Mouse (Mus musculus) CD4-positive, CD25-positive, alpha-beta regulatory T cell (primary cell): ENCODE data around the gene Gm21870. TPM values are rescaled to one million over a fixed set of nuclear protein-coding genes. Genes with fewer than 3 reads are reported as not detected.

Experiments used
- polyA plus RNA-seq: library from polyadenylated mRNA; unstranded; fragments of 100-300 nt; shearing (Covaris generic); gene quantifications from one replicate; pipeline ENCODE4 v1.2.1, GENCODE M21; 2017

The Gm21870 gene
- polyA plus RNA-seq: not detected

GRCm38 (mm10) chrX:33986716-33987115 is at the start of gene Gm21870:
TSS of gene Gm21870 (minus strand) at chrX:33986816.

GRCm38 (mm10) chrX:33956440-33956839 is 30.2 kb downstream of the Gm21870 start, which contains the start of gene Btbd35f6:
TSS of gene Btbd35f6 (minus strand) at chrX:33956540.

Other genes with a start within 250 kb of the Gm21870 start
- not detected for gene Btbd35f6, start 30.3 kb downstream of the Gm21870 start, polyA plus RNA-seq
- gene Btbd35f9, start 174.7 kb upstream of the Gm21870 start, polyA plus RNA-seq: not detected